Mouse (Mus musculus) liver, embryonic 11.5 days (tissue): Measurements from ENCODE around the gene Snx21. TPM values are rescaled to one million over a fixed set of nuclear protein-coding genes. Genes with fewer than 3 reads are reported as not detected.

ENCODE experiments used
- ATAC-seq: fragments of 200-750 bp; cut with Nextera tagmentation; replicated peaks from 2 replicates; pipeline ENCODE4 v1.8.0; 2017; ENCODE audit warnings: moderate number of reproducible peaks, mild to moderate bottlenecking, moderate TSS enrichment, moderate library complexity; ENCODE audit not compliant: low FRiP score
- DNase-seq: peaks from one replicate; pipeline ENCODE4 v3.0.0-alpha.2; 2017; ENCODE audit warnings: low spot score
- H3K27ac ChIP-seq: fragments of 300-500 bp; sonication (generic); 2 replicates; pipeline ENCODE4 v1.5.1; 2014; ENCODE audit warnings: mild to moderate bottlenecking, low read depth, low read length, control low read depth
- H3K27me3 ChIP-seq: fragments of 300-500 bp; sonication (generic); replicated peaks from 2 replicates; pipeline ENCODE4 v1.6.1; 2014; ENCODE audit warnings: low read length, mixed read lengths; ENCODE audit not compliant: control insufficient read depth, insufficient read depth
- H3K36me3 ChIP-seq: fragments of 300-500 bp; sonication (generic); 2 replicates; pipeline ENCODE4 v1.6.1; 2014; ENCODE audit warnings: mild to moderate bottlenecking, low read length, moderate library complexity, mixed read lengths; ENCODE audit not compliant: control insufficient read depth, insufficient read depth
- H3K4me1 ChIP-seq: fragments of 300-500 bp; sonication (generic); replicated peaks from 2 replicates; pipeline ENCODE4 v1.6.1; 2014; ENCODE audit warnings: low read length, mixed read lengths; ENCODE audit not compliant: control insufficient read depth, insufficient read depth
- H3K4me2 ChIP-seq: fragments of 300-500 bp; sonication (generic); 2 replicates; pipeline ENCODE4 v1.6.1; 2014; ENCODE audit warnings: mild to moderate bottlenecking, control low read depth, moderate library complexity
- H3K4me3 ChIP-seq: fragments of 300-500 bp; sonication (generic); 2 replicates; pipeline ENCODE4 v1.5.1; 2014; ENCODE audit warnings: low read depth, low read length, control low read depth
- H3K9ac ChIP-seq: fragments of 300-500 bp; sonication (generic); 2 replicates; pipeline ENCODE4 v1.6.1; 2014; ENCODE audit warnings: low read depth, low read length, control low read depth
- H3K9me3 ChIP-seq: fragments of 300-500 bp; sonication (generic); 2 replicates; pipeline ENCODE4 v1.6.1; 2016; ENCODE audit warnings: low read length, inconsistent platforms, mixed read lengths; ENCODE audit not compliant: control insufficient read depth
- WGBS: fragments of 180-500 bp; shearing (Covaris S2); extraction: QIAGEN DNeasy Blood & Tissue Kit; methylation state at CpG from one replicate; pipeline ENCODE4 v1.1.7; 2014; 5-methylcytosine and 5-hydroxymethylcytosine counted together
- polyA plus RNA-seq: library from polyadenylated mRNA; unstranded; fragments of >200 nt; fragmentation: Nextera tagmentation; extraction: Ambion mirVana; gene quantifications from 2 replicates; pipeline ENCODE4 v1.2.1, GENCODE M21; 2014

Gene Snx21
- polyA plus RNA-seq, 1 experiment from 2014 or later, result 8.3 TPM

DNA sequence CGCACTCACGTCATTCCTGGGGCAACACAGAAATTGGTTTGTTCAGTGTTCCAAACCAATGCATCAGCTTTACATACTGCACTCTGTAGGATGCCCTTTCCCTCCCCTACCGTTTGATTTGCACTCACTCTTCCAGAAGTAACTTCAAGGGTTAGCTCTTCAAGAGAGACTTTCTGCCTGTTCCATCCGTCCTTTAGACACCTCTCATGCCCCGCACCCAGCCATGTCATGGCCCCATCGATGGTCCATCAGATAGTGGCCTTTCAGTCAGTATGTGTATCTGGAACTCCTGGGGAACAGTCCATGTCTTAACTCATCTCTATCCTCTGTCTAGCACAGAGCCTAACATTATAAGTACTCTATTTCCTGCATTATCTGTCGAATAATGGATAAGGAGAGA, 23.0 kb upstream of the Snx21 start:
- no peaks in the 10 kb centered on the region for H3K27me3 ChIP-seq
- H3K4me3 ChIP-seq, result no peak overlapping the region
- H3K9ac ChIP-seq, result no peak overlapping the region; the same call in 1 of the 2 replicates
- no peaks in the 10 kb centered on the region for H3K9me3 ChIP-seq
- peaks cover 35% of the 10 kb centered on the region for H3K36me3 ChIP-seq
- no peak overlapping the region for H3K4me2 ChIP-seq
- ATAC-seq (no peak), DNase-seq (no peak)
- H3K4me1 ChIP-seq, result peaks cover 34% of the 10 kb centered on the region
- 84% methylated on average over 7 of the region's 7 CpGs for WGBS
- H3K27ac ChIP-seq, result 0 out of 2 replicates have a peak overlapping the region, but pooled peaks have one; percentile 20

DNA sequence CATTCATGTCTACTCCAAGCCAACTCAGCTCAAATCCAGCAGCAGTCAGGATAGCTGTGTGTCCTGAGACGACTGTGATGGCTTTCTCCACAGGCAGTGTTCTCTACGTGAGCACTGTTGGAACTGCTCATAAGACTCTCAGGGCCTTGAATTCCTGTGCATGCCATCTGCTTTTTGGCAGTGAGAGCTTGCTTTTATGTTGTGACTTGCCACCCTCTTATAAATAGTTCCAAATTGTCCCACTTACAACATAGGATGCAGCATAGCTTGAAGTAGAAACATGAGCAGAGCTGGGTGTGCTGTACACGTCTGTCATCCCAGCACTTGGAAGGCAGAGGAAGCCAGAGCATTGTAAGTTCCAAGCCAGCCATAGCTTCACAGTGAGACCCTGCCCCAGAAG, 19.8 kb upstream of the Snx21 start:
- Histone ChIP-seq H3K27ac (no peak overlapping the region), H3K9me3 (no peaks in the 10 kb centered on the region), H3K4me2 (no peak overlapping the region), H3K27me3 (no peaks in the 10 kb centered on the region), H3K4me1 (peaks cover 14% of the 10 kb centered on the region), H3K4me3 (no peak overlapping the region), H3K36me3 (peaks cover 28% of the 10 kb centered on the region), H3K9ac (no peak overlapping the region)
- WGBS, result 86% methylated on average over 3 of the region's 3 CpGs
- no peak for ATAC-seq
- no peak for DNase-seq

DNA sequence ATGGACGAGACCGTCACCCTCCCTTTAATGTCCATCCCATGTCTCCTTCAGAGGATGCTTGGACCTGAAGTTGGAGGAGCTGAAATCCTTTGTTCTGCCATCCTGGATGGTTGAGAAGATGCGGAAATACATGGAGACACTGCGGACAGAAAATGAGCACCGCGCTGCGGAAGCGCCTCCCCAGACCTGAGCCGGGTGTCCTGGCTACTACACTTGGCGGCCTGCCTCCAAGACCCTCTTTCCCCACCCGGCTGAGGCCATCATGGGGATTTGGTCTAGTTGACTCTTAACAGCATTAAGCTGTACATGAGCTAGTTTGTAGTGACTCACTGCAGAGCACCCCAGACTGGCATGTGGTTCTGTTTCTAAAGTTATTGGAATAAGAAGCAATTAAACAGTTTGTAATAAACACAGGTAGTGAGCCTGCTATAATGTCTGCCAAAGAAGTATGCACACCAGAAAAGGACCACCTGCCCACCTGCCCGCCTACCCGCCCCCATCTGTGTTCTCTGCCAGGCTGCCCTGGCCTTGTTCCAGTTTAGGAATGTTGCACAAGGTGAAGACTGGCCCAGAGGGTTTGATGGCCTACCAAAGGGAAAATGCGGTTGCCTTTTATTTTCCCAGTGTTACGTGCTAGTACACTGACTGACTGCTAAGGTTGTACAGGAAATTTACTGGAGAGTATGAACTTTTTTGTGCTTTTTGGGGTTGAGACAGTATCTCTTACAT, 17.6 kb upstream of the Snx21 start:
- 0 out of 2 replicates have a peak overlapping the region, but pooled peaks have one; percentile 4 for H3K4me3 ChIP-seq
- peaks cover 19% of the 10 kb centered on the region for H3K4me1 ChIP-seq
- H3K27me3 ChIP-seq, result no peaks in the 10 kb centered on the region
- H3K4me2 ChIP-seq, result 0 out of 2 replicates have a peak overlapping the region, but pooled peaks have one; percentile 6
- H3K9ac ChIP-seq, result no peak overlapping the region
- no peak overlapping the region for H3K27ac ChIP-seq
- DNase-seq, result no peak
- WGBS, result 95% methylated on average over 15 of the region's 15 CpGs
- no peak for ATAC-seq
- H3K36me3 ChIP-seq, result peaks cover 29% of the 10 kb centered on the region
- no peaks in the 10 kb centered on the region for H3K9me3 ChIP-seq

DNA sequence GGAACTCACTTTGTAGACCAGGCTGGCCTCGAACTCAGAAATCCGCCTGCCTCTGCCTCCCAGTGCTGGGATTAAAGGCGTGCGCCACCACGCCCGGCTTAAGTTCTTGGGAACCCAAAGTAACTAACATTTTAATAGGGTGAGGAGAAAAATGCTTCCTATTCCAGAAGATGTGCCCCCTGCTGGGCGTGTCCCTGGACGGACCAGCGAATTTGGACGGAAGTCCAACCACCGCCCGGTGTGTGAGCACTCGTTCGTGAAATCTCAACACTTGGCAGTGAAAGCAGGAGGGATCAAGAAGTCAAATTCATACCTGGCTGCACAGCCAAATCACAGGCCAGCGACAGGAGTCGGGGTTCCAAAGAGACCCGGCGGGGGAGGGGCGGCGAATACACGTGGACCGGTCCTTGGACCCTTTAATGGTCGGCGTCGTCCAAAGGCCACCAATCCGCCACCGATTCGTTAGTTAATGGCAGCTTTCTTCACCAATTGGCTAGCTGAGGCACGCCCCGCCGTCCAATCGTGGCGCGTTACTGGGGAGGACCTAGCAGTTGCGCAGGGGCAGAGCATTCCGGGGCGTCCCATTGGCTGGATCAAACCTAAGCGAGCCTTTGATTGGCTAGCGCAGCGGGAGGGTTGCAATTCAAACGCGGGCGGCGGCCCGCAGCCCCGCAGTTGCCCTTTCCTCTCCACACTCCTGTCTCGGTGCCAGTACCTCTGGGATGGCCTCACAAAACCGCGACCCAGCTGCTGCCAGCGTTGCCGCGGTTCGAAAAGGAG, 16.2 kb upstream of the Snx21 start, which contains the start of gene Ube2c:
Ube2c (plus strand) TSS at position 641 of the 780 bp plus-strand sequence.
- Histone ChIP-seq H3K4me2 (peak within 1 kb of the TSS; percentile 98), H3K27ac (peak within 1 kb of the TSS; percentile 79), H3K4me3 (peak within 1 kb of the TSS; percentile 92), H3K9ac (peak within 1 kb of the TSS; percentile 92), H3K36me3 (peaks cover 29% of the 10 kb centered on the region), H3K9me3 (no peaks in the 10 kb centered on the region), H3K4me1 (peaks cover 27% of the 10 kb centered on the region), H3K27me3 (no peaks in the 10 kb centered on the region)
- DNase-seq (peak; percentile 96), ATAC-seq (peak; percentile 98)
- 1% methylated on average over 53 of the region's 53 CpGs for WGBS

DNA sequence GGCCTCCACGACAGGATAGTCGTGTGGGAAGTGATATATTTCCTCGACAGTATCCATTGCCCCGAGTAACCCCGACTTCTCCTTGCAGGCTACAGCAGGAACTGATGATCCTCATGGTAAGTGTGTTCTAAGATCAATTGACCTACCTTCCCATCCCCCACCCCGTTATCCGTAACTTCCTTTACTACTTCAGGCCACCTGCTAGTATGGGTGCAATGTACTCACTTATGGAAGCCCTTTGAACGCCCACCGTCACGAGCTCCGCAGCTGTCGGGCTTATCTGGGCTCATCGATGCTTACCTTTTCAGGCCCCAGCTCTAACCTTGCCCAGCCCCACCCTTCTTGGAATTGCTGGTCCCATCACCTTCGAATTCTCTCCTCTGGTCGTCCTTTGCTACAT, 15.3 kb upstream of the Snx21 start:
- peaks cover 27% of the 10 kb centered on the region for H3K4me1 ChIP-seq
- H3K4me2 ChIP-seq, result peak overlapping the region; percentile 98
- peak overlapping the region; percentile 92 for H3K9ac ChIP-seq
- no peaks in the 10 kb centered on the region for H3K9me3 ChIP-seq
- no peak for DNase-seq
- H3K36me3 ChIP-seq, result peaks cover 29% of the 10 kb centered on the region
- WGBS, result 2% methylated on average over 15 of the region's 15 CpGs
- H3K27ac ChIP-seq, result peak overlapping the region; percentile 67
- no peaks in the 10 kb centered on the region for H3K27me3 ChIP-seq
- peak overlapping the region; percentile 92 for H3K4me3 ChIP-seq
- no peak for ATAC-seq

DNA sequence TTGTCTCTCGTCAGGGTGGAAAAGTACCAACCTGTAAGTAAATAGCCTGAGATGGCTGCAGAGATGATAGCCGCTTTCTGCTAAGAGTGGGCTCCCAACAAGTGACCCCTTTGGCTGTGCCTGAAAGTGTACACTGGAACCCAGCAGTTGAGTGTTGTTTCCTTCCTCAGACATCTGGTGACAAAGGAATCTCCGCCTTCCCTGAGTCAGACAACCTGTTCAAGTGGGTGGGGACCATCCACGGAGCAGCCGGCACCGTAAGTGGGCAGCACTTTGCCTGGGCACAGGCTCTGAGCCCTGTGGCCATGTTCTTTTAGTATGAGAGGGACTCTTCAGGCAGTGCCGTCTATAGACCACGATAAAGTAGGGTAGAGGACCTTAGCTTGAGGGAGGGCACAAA, 14.5 kb upstream of the Snx21 start:
- peaks cover 27% of the 10 kb centered on the region for H3K4me1 ChIP-seq
- H3K27me3 ChIP-seq, result no peaks in the 10 kb centered on the region
- no peak for ATAC-seq
- H3K4me3 ChIP-seq, result peak overlapping the region; percentile 92
- peak overlapping the region; percentile 98 for H3K4me2 ChIP-seq
- DNase-seq, result no peak
- H3K9ac ChIP-seq, result peak overlapping the region; percentile 92
- 73% methylated on average over 8 of the region's 8 CpGs for WGBS
- no peaks in the 10 kb centered on the region for H3K9me3 ChIP-seq
- H3K27ac ChIP-seq, result 0 out of 2 replicates have a peak overlapping the region, but pooled peaks have one; percentile 67
- peaks cover 25% of the 10 kb centered on the region for H3K36me3 ChIP-seq

DNA sequence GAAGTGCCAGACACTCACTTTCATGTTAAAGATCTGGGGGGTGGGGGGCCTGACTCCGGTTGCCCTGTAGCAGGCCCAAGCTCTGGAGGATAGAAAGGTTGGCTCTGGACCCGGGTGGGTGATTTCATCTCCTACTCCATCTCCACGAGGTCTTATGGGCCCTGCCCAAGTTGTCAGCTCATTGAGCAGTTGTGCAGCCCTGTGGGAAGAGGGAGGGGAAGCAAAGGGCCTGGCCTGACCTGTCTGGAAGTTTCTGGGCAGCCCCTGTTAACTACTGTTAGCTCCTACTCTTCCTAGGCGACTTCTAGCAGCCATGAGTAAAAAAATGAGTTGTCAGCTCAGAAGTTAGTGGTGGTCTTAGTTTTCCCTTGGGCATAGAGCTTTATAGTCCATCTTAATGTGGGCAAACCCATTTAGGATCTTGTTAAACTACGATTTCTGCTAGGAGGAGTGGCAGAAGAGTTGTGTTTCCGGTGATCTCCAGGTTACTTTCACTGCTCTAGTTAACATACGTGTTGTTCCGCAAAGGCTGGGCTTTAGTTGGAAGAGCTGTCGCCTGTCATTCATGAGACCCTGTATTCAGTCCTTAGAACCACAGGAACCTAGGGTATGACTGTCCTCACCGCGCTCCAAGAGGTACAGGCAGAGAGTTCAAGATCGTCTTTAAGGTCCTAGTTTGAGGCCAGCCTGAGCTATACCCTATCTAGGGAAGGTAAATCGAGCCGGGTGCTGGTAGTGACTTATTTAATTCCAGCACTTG, 12.2 kb upstream of the Snx21 start:
- H3K36me3 ChIP-seq, result peaks cover 19% of the 10 kb centered on the region
- H3K4me3 ChIP-seq, result no peak overlapping the region
- 71% methylated on average over 14 of the region's 14 CpGs for WGBS
- no peak overlapping the region for H3K9ac ChIP-seq
- H3K27ac ChIP-seq, result peak overlapping the region; percentile 71
- ATAC-seq (no peak), DNase-seq (no peak)
- H3K27me3 ChIP-seq, result peaks cover 22% of the 10 kb centered on the region
- H3K9me3 ChIP-seq, result no peaks in the 10 kb centered on the region
- H3K4me1 ChIP-seq, result peaks cover 27% of the 10 kb centered on the region
- peak overlapping the region; percentile 32 for H3K4me2 ChIP-seq

DNA sequence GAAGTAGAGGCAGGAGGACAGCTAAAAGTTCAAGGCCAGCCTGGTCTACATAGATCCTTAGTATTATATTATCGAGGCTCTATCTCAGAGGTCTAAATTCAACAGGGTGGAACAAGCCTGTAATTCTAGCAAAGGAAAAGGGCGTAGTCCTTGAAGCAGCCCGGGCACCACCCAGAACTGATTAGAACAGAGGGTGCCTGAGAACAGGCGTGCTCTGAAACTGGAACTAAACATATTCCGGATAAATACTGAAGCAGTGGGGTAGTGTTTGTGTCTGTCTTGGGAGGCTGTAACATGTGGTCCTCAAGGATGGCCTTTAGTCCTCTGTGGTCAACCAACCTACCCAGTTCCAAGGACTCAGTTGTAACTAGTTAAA, 11.6 kb upstream of the Snx21 start:
- Histone ChIP-seq H3K27ac (peak overlapping the region; percentile 71; the same call in 1 of the 2 replicates), H3K9me3 (no peaks in the 10 kb centered on the region), H3K4me1 (peaks cover 27% of the 10 kb centered on the region), H3K36me3 (peaks cover 19% of the 10 kb centered on the region), H3K4me3 (no peak overlapping the region), H3K9ac (no peak overlapping the region), H3K27me3 (peaks cover 24% of the 10 kb centered on the region), H3K4me2 (peak overlapping the region; percentile 47)
- ATAC-seq (peak; percentile 66), DNase-seq (no peak)
- WGBS, result 52% methylated on average over 5 of the region's 5 CpGs
